Mouse (Mus musculus) liver, embryonic 11.5 days (tissue): ENCODE results near the gene Thumpd3. TPM values are rescaled to one million over a fixed set of nuclear protein-coding genes. Genes with fewer than 3 reads are reported as not detected.
A peak's percentile ranks its signal among the peaks of the same experiment; 100 is the strongest.

ENCODE experiments used
- ATAC-seq: fragments of 200-750 bp; cut with Nextera tagmentation; replicated peaks from 2 replicates; pipeline ENCODE4 v1.8.0; 2017; ENCODE audit warnings: moderate number of reproducible peaks, mild to moderate bottlenecking, moderate TSS enrichment, moderate library complexity; ENCODE audit not compliant: low FRiP score
- DNase-seq: peaks from one replicate; pipeline ENCODE4 v3.0.0-alpha.2; 2017; ENCODE audit warnings: low spot score
- H3K27ac ChIP-seq: fragments of 300-500 bp; sonication (generic); 2 replicates; pipeline ENCODE4 v1.5.1; 2014; ENCODE audit warnings: mild to moderate bottlenecking, low read depth, low read length, control low read depth
- H3K27me3 ChIP-seq: fragments of 300-500 bp; sonication (generic); replicated peaks from 2 replicates; pipeline ENCODE4 v1.6.1; 2014; ENCODE audit warnings: low read length, mixed read lengths; ENCODE audit not compliant: control insufficient read depth, insufficient read depth
- H3K36me3 ChIP-seq: fragments of 300-500 bp; sonication (generic); 2 replicates; pipeline ENCODE4 v1.6.1; 2014; ENCODE audit warnings: mild to moderate bottlenecking, low read length, moderate library complexity, mixed read lengths; ENCODE audit not compliant: control insufficient read depth, insufficient read depth
- H3K4me1 ChIP-seq: fragments of 300-500 bp; sonication (generic); replicated peaks from 2 replicates; pipeline ENCODE4 v1.6.1; 2014; ENCODE audit warnings: low read length, mixed read lengths; ENCODE audit not compliant: control insufficient read depth, insufficient read depth
- H3K4me2 ChIP-seq: fragments of 300-500 bp; sonication (generic); 2 replicates; pipeline ENCODE4 v1.6.1; 2014; ENCODE audit warnings: mild to moderate bottlenecking, control low read depth, moderate library complexity
- H3K4me3 ChIP-seq: fragments of 300-500 bp; sonication (generic); 2 replicates; pipeline ENCODE4 v1.5.1; 2014; ENCODE audit warnings: low read depth, low read length, control low read depth
- H3K9ac ChIP-seq: fragments of 300-500 bp; sonication (generic); 2 replicates; pipeline ENCODE4 v1.6.1; 2014; ENCODE audit warnings: low read depth, low read length, control low read depth
- H3K9me3 ChIP-seq: fragments of 300-500 bp; sonication (generic); 2 replicates; pipeline ENCODE4 v1.6.1; 2016; ENCODE audit warnings: low read length, inconsistent platforms, mixed read lengths; ENCODE audit not compliant: control insufficient read depth
- WGBS: fragments of 180-500 bp; shearing (Covaris S2); extraction: QIAGEN DNeasy Blood & Tissue Kit; methylation state at CpG from one replicate; pipeline ENCODE4 v1.1.7; 2014; 5-methylcytosine and 5-hydroxymethylcytosine counted together
- polyA plus RNA-seq: library from polyadenylated mRNA; unstranded; fragments of >200 nt; fragmentation: Nextera tagmentation; extraction: Ambion mirVana; gene quantifications from 2 replicates; pipeline ENCODE4 v1.2.1, GENCODE M21; 2014

Gene Thumpd3
- polyA plus RNA-seq, 1 experiment from 2014 or later: 70.5 TPM

DNA sequence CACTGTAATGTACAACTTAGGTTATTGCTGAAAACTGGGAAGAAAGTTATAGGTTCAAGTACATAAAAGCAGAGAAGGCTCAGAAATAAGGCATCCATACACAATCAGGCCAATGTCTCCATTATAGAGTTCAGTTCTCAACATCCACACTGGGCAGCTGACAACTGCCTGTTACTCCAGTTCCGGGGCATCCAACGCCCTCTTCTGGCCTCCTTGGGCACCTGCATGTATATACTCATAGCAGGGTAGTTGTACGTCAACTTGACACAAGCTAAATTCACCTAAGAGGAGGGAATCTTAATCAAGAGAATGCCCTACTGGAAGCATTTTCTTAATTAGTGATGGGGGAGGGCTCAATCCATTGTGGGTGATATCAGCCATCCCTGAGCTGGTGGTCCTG is 13.9 kb upstream of the Thumpd3 start:
- DNase-seq: no peak
- no peaks in the 10 kb centered on the region for H3K27me3 ChIP-seq
- no peak overlapping the region for H3K4me2 ChIP-seq
- no peaks in the 10 kb centered on the region for H3K36me3 ChIP-seq
- no peak overlapping the region for H3K27ac ChIP-seq
- ATAC-seq: no peak
- no peaks in the 10 kb centered on the region for H3K4me1 ChIP-seq
- no peak overlapping the region for H3K4me3 ChIP-seq
- no peaks in the 10 kb centered on the region for H3K9me3 ChIP-seq
- 58% methylated on average over 3 of the region's 3 CpGs for WGBS
- H3K9ac ChIP-seq: no peak overlapping the region

GRCm38 (mm10) chr6:113033185-113033584 is 12.8 kb upstream of the Thumpd3 start:
- 94% methylated on average over 2 of the region's 2 CpGs for WGBS
- H3K4me2 ChIP-seq: no peak overlapping the region
- H3K4me1 ChIP-seq: 0 out of 2 replicates have a peak, but pooled peaks cover 3% of the 10 kb centered on the region
- ATAC-seq (no peak), DNase-seq (no peak)
- H3K4me3 ChIP-seq: no peak overlapping the region
- H3K9me3 ChIP-seq: no peaks in the 10 kb centered on the region
- no peak overlapping the region for H3K9ac ChIP-seq
- no peaks in the 10 kb centered on the region for H3K27me3 ChIP-seq
- no peak overlapping the region for H3K27ac ChIP-seq
- no peaks in the 10 kb centered on the region for H3K36me3 ChIP-seq

GRCm38 (mm10) chr6:113034466-113034865 is 11.6 kb upstream of the Thumpd3 start:
- H3K4me2 ChIP-seq: no peak overlapping the region
- H3K9me3 ChIP-seq: no peaks in the 10 kb centered on the region
- no peak overlapping the region for H3K4me3 ChIP-seq
- H3K9ac ChIP-seq: no peak overlapping the region
- no peaks in the 10 kb centered on the region for H3K36me3 ChIP-seq
- H3K4me1 ChIP-seq: 0 out of 2 replicates have a peak, but pooled peaks cover 3% of the 10 kb centered on the region
- H3K27me3 ChIP-seq: no peaks in the 10 kb centered on the region
- 82% methylated on average over 6 of the region's 6 CpGs for WGBS
- H3K27ac ChIP-seq: no peak overlapping the region
- ATAC-seq: no peak
- DNase-seq: no peak

GRCm38 (mm10) chr6:113036463-113037175 is 9.4 kb upstream of the Thumpd3 start:
- Histone ChIP-seq H3K4me3 (no peak overlapping the region), H3K27ac (no peak overlapping the region), H3K9me3 (no peaks in the 10 kb centered on the region), H3K27me3 (no peaks in the 10 kb centered on the region), H3K4me1 (peaks cover 9% of the 10 kb centered on the region), H3K9ac (no peak overlapping the region), H3K36me3 (no peaks in the 10 kb centered on the region), H3K4me2 (no peak overlapping the region)
- 61% methylated on average over 4 of the region's 4 CpGs for WGBS
- ATAC-seq (no peak), DNase-seq (no peak)

DNA sequence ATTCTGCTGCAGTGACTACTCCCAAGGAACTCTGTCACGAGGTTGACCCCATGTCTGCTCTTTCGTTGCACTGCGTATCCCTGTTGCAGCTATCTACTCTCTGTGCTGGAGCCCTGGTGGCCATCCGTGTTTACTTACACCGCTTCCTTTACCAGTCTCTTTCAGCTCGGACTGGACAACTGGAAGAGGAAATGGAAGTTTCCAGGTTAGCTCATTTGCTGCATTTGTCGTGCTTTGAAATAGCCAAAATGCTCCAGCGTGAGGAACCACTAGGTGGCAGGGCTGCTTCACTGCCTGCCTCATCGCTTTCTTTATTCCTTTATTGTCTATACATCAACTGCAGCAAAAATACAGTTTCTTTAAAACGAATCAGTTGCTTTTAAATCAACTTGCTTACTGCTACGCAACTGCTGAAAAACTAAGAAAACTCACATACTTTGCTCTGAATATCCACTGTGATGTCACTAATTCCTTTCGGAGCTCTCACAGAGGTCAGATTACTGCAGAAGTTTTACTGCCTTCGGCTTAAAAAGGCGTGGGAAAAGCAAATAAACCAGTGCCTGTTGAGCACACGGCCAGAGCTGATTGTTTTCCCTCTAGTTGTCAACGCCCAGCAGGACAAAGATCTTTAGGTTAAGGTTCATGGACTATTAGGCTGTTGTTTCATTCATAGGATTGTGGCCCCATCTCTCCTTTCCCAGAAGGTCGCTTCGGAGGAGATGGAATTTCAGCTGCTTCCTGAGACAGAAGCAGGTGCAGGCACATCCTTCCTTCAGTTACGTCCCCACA is 7.9 kb upstream of the Thumpd3 start:
- Histone ChIP-seq H3K27me3 (no peaks in the 10 kb centered on the region), H3K36me3 (no peaks in the 10 kb centered on the region), H3K4me1 (peaks cover 17% of the 10 kb centered on the region), H3K9me3 (no peaks in the 10 kb centered on the region), H3K9ac (peak overlapping the region; percentile 48), H3K4me2 (peak overlapping the region; percentile 54), H3K27ac (peak overlapping the region; percentile 43; the same call in 1 of the 2 replicates), H3K4me3 (peak overlapping the region; percentile 14)
- no peak for DNase-seq
- ATAC-seq: 0 out of 2 replicates have a peak, but pooled peaks have one; percentile 19
- WGBS: 20% methylated on average over 19 of the region's 19 CpGs

DNA sequence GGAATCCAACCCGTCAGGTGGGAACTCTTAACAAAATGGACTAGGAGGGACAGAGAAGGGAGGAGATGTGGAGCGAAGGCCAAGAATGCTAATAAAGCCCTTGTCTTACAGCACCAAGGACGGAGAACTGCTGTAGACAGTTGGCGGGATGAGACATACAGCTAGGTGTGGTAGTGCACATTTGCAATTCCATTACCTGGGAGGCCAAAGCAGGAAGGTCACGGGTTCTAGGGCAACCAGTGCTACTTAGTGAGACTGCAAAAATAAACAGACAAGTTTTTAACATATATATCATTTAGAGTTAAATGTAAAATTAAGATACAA is 7.3 kb upstream of the Thumpd3 start:
- peaks cover 23% of the 10 kb centered on the region for H3K4me1 ChIP-seq
- no peak for ATAC-seq
- H3K27ac ChIP-seq: no peak overlapping the region

GRCm38 (mm10) chr6:113040319-113040718 is 5.7 kb upstream of the Thumpd3 start:
- WGBS: 72% methylated on average over 2 of the region's 2 CpGs
- H3K4me3 ChIP-seq: no peak overlapping the region
- no peaks in the 10 kb centered on the region for H3K27me3 ChIP-seq
- no peak for DNase-seq
- ATAC-seq: no peak
- H3K4me1 ChIP-seq: peaks cover 28% of the 10 kb centered on the region
- H3K4me2 ChIP-seq: no peak overlapping the region
- H3K36me3 ChIP-seq: no peaks in the 10 kb centered on the region
- no peak overlapping the region for H3K9ac ChIP-seq
- no peaks in the 10 kb centered on the region for H3K9me3 ChIP-seq
- H3K27ac ChIP-seq: no peak overlapping the region

More for the DNA sequence above, 7.3 kb upstream of the Thumpd3 start:
- WGBS: 60% methylated on average over 5 of the region's 5 CpGs
- peak overlapping the region; percentile 54 for H3K4me2 ChIP-seq
- no peaks in the 10 kb centered on the region for H3K27me3 ChIP-seq
- no peak overlapping the region for H3K4me3 ChIP-seq
- no peak for DNase-seq
- peak overlapping the region; percentile 5; the same call in 1 of the 2 replicates for H3K9ac ChIP-seq
- H3K36me3 ChIP-seq: no peaks in the 10 kb centered on the region
- H3K9me3 ChIP-seq: no peaks in the 10 kb centered on the region

- 48% methylated on average over 11 of the region's 11 CpGs for WGBS
- Histone ChIP-seq H3K27ac (peak overlapping the region; percentile 90), H3K9me3 (no peaks in the 10 kb centered on the region), H3K9ac (peak overlapping the region; percentile 36), H3K4me2 (peak overlapping the region; percentile 47), H3K4me1 (peaks cover 28% of the 10 kb centered on the region), H3K4me3 (no peak overlapping the region), H3K36me3 (no peaks in the 10 kb centered on the region), H3K27me3 (no peaks in the 10 kb centered on the region)
- no peak for DNase-seq
- ATAC-seq: peak; percentile 48
Observed at GRCm38 (mm10) chr6:113041215-113041990, 4.6 kb upstream of the Thumpd3 start.
